Mouse (Mus musculus): ENCODE results near the gene Nol10.

- TF ChIP-seq CTCF (IDR thresholded peaks at IDR 0.05; ENCODE audit: low read depth) (no peak), EP300 (IDR thresholded peaks at IDR 0.05; ENCODE audit: low read depth) (no peak)
Measured at GRCm38 (mm10) chr12:17390036-17390435, 41.8 kb downstream of the Nol10 start.
